Mouse (Mus musculus) MEL (cell line): ENCODE measurements around the gene Cdc34. TPM values are rescaled to one million over a fixed set of nuclear protein-coding genes. Genes with fewer than 3 reads are reported as not detected.

Experiments
- DNase-seq: peaks from one replicate; pipeline ENCODE4 v3.0.0; 2011; ENCODE audit warnings: low read depth, low spot score
- H3K27ac ChIP-seq: 2 replicates; pipeline ENCODE4 v1.5.1; 2012; ENCODE audit warnings: low read depth, mild to moderate bottlenecking, control low read depth, low read length, moderate library complexity; ENCODE audit not compliant: control insufficient read depth
- H3K27me3 ChIP-seq, 2 experiments: fragments of 150-350 bp in 1 of 2; sonication (generic) in 1 of 2; 2 replicates each; pipeline ENCODE4 v1.6.1; 2012; ENCODE audit warnings: low read length in 2 of 2, mild to moderate bottlenecking in 2 of 2, improper control_type of control experiment in 1 of 2, moderate library complexity in 1 of 2; ENCODE audit not compliant: insufficient read depth in 2 of 2, control insufficient read depth in 1 of 2
- H3K36me3 ChIP-seq, 2 experiments: 2 replicates each; pipeline ENCODE4 v1.6.1; 2012 to 2014; ENCODE audit warnings: low read length in 2 of 2, improper control_type of control experiment in 1 of 2, inconsistent platforms in 1 of 2, mild to moderate bottlenecking in 1 of 2; ENCODE audit not compliant: insufficient read depth in 2 of 2, control insufficient read depth in 1 of 2
- H3K4me1 ChIP-seq, 2 experiments: fragments of 150-350 bp in 1 of 2; sonication (generic) in 1 of 2; 2 replicates each; pipeline ENCODE4 v1.6.1; 2012; ENCODE audit warnings: low read length in 2 of 2, improper control_type of control experiment in 1 of 2, mild to moderate bottlenecking in 1 of 2; ENCODE audit not compliant: insufficient read depth in 2 of 2, control insufficient read depth in 1 of 2
- H3K4me3 ChIP-seq, 2 experiments: fragments of 150-350 bp in 1 of 2; sonication (generic) in 1 of 2; 2 replicates each; pipeline ENCODE4 v1.5.1; 2012; ENCODE audit warnings: low read depth in 2 of 2, low read length in 2 of 2, mild to moderate bottlenecking in 2 of 2, moderate library complexity in 2 of 2, control low read depth in 1 of 2, improper control_type of control experiment in 1 of 2; ENCODE audit not compliant: control insufficient read depth in 1 of 2, insufficient read depth in 1 of 2
- H3K79me2 ChIP-seq: 2 replicates; pipeline ENCODE4 v1.6.1; 2012; ENCODE audit warnings: mild to moderate bottlenecking, low read length, moderate library complexity; ENCODE audit not compliant: control insufficient read depth, poor library complexity, insufficient read depth
- H3K9ac ChIP-seq: 2 replicates; pipeline ENCODE4 v1.6.1; 2012; ENCODE audit warnings: low read depth, mild to moderate bottlenecking, control low read depth, low read length, moderate library complexity; ENCODE audit not compliant: control insufficient read depth, poor library complexity, severe bottlenecking
- H3K9me3 ChIP-seq: fragments of 150-350 bp; sonication (generic); replicated peaks from 2 replicates; pipeline ENCODE4 v1.6.1; 2012; ENCODE audit warnings: mild to moderate bottlenecking, low read length, improper control_type of control experiment, moderate library complexity; ENCODE audit not compliant: insufficient read depth
- BHLHE40 ChIP-seq: IDR thresholded peaks from 2 replicates; pipeline ENCODE4 v1.6.1; 2012; ENCODE audit warnings: low read depth, mild to moderate bottlenecking, inconsistent platforms, low read length, improper control_type of control experiment, borderline replicate concordance
- CHD1 ChIP-seq: IDR thresholded peaks from 2 replicates; pipeline ENCODE4 v1.6.1; 2012; ENCODE audit warnings: low read depth, mild to moderate bottlenecking, inconsistent platforms, low read length, improper control_type of control experiment
- CTCF ChIP-seq, 3 experiments: IDR thresholded peaks in 2 of 3; conservative IDR thresholded peaks in 1 of 3; 2 replicates each; pipeline ENCODE4 v1.5.1; 2011 to 2012; ENCODE audit warnings: low read length in 3 of 3, low read depth in 2 of 3, mild to moderate bottlenecking in 2 of 3, improper control_type of control experiment in 1 of 3, inconsistent platforms in 1 of 3, mixed read lengths in 1 of 3, moderate library complexity in 1 of 3; ENCODE audit not compliant: control insufficient read depth in 1 of 3, insufficient read depth in 1 of 3, poor library complexity in 1 of 3, severe bottlenecking in 1 of 3
- E2F4 ChIP-seq: IDR thresholded peaks from 2 replicates; pipeline ENCODE4 v1.6.1; 2011; ENCODE audit warnings: low read depth, low read length, improper control_type of control experiment, borderline replicate concordance
- ELF1 ChIP-seq: IDR thresholded peaks from 2 replicates; pipeline ENCODE4 v1.6.1; 2014; ENCODE audit warnings: low read depth, mild to moderate bottlenecking, inconsistent platforms, low read length, improper control_type of control experiment, moderate library complexity
- GABPA ChIP-seq: IDR thresholded peaks from 2 replicates; pipeline ENCODE4 v1.6.1; 2012; ENCODE audit warnings: low read depth, mild to moderate bottlenecking, inconsistent platforms, low read length, improper control_type of control experiment, moderate library complexity
- GATA1 ChIP-seq: IDR thresholded peaks from 2 replicates; pipeline ENCODE4 v1.6.1; 2011; ENCODE audit warnings: low read depth, low read length, improper control_type of control experiment
- KAT2A ChIP-seq: conservative IDR thresholded peaks from 2 replicates; pipeline ENCODE4 v1.6.1; 2012; ENCODE audit warnings: low read depth, low read length, improper control_type of control experiment, inconsistent platforms
- MAFK ChIP-seq: IDR thresholded peaks from 2 replicates; pipeline ENCODE4 v1.6.1; 2011; ENCODE audit warnings: low read depth, mild to moderate bottlenecking, low read length, improper control_type of control experiment, borderline replicate concordance
- MAX ChIP-seq: IDR thresholded peaks from 2 replicates; pipeline ENCODE4 v1.6.1; 2011; ENCODE audit warnings: low read length, improper control_type of control experiment
- MEF2A ChIP-seq: IDR thresholded peaks from 2 replicates; pipeline ENCODE4 v1.6.1; 2014; ENCODE audit warnings: low read depth, mild to moderate bottlenecking, inconsistent platforms, low read length, improper control_type of control experiment; ENCODE audit not compliant: poor library complexity, insufficient replicate concordance, severe bottlenecking; ENCODE audit errors: extremely low read depth
- MXI1 ChIP-seq: IDR thresholded peaks from 2 replicates; pipeline ENCODE4 v1.6.1; 2011; ENCODE audit warnings: mild to moderate bottlenecking, low read depth, low read length, improper control_type of control experiment
- MYC ChIP-seq: IDR thresholded peaks from 2 replicates; pipeline ENCODE4 v1.6.1; 2011; ENCODE audit warnings: low read depth, mild to moderate bottlenecking, low read length, improper control_type of control experiment, moderate library complexity
- NELFE ChIP-seq: IDR thresholded peaks from 2 replicates; pipeline ENCODE4 v1.6.1; 2011; ENCODE audit warnings: low read depth, low read length, improper control_type of control experiment
- POLR2AphosphoS2 ChIP-seq: IDR thresholded peaks from 2 replicates; pipeline ENCODE4 v1.6.1; 2011; ENCODE audit warnings: low read length, improper control_type of control experiment
- RAD21 ChIP-seq: IDR thresholded peaks from 2 replicates; pipeline ENCODE4 v1.6.1; 2011; ENCODE audit warnings: mild to moderate bottlenecking, low read depth, low read length, improper control_type of control experiment
- SMC3 ChIP-seq: IDR thresholded peaks from 2 replicates; pipeline ENCODE4 v1.6.1; 2011; ENCODE audit warnings: low read depth, low read length, improper control_type of control experiment
- TAL1 ChIP-seq: IDR thresholded peaks from 2 replicates; pipeline ENCODE4 v1.6.1; 2012; ENCODE audit warnings: mild to moderate bottlenecking, inconsistent platforms, low read length, moderate library complexity, mixed read lengths
- TCF12 ChIP-seq: IDR thresholded peaks from 2 replicates; pipeline ENCODE4 v1.6.1; 2014; ENCODE audit warnings: low read depth, mild to moderate bottlenecking, inconsistent platforms, low read length, improper control_type of control experiment, moderate library complexity
- polyA plus RNA-seq, 2 experiments: library from polyadenylated mRNA; stranded (reverse) in 1 of 2; unstranded in 1 of 2; fragments of >175 nt in 1 of 2; fragments of >200 nt in 1 of 2; gene quantifications; 2 replicates each; pipeline versions ENCODE4 v1.2.1 to v1.2.4; 2012; ENCODE audit warnings: low replicate concordance in 2 of 2, low read depth in 1 of 2; ENCODE audit not compliant: insufficient read length in 2 of 2, insufficient read depth in 1 of 2, missing spikeins in 1 of 2
- total RNA-seq: library from RNA; depleted of rRNA; stranded (reverse); fragments of 300-350 nt; gene quantifications from 2 replicates; pipeline ENCODE4 v1.2.3, GENCODE M21; 2012

Gene Cdc34
- total and polyA plus RNA-seq, 3 experiments = 318 to 422 (median 417) TPM

GRCm38 (mm10) chr10:79658829-79659228 lies 23.2 kb upstream of the Cdc34 start:
- H3K9me3 ChIP-seq = no peaks in the 10 kb centered on the region
- peak; percentile 32 for DNase-seq

GRCm38 (mm10) chr10:79660298-79660697 lies 21.7 kb upstream of the Cdc34 start:
- H3K4me1 ChIP-seq = no peaks in the 10 kb centered on the region
- TF ChIP-seq MXI1 = no peak
- no peak for TF ChIP-seq KAT2A
- no peak for TF ChIP-seq E2F4
- TF ChIP-seq TCF12 = no peak
- TF ChIP-seq NELFE = no peak
- no peak for TF ChIP-seq GABPA
- TF ChIP-seq MYC = no peak
- TF ChIP-seq CTCF (IDR thresholded peaks at IDR 0.05 in 2 of 3, conservative IDR thresholded peaks at IDR 0.05 in 1 of 3; ENCODE audit: control insufficient read depth in 1 of 3, insufficient read depth in 1 of 3, low read depth in 2 of 3, low read length in 3 of 3, poor library complexity in 1 of 3, severe bottlenecking in 1 of 3) = peak; percentile 40 to 62 (median 60)
- TF ChIP-seq GATA1 = no peak
- no peak for TF ChIP-seq MAFK
- no peak for TF ChIP-seq CHD1
- TF ChIP-seq TAL1 = no peak
- TF ChIP-seq MEF2A = no peak
- no peak for TF ChIP-seq POLR2AphosphoS2
- TF ChIP-seq MAX = no peak
- peak; percentile 26 for TF ChIP-seq SMC3
- peak; percentile 2 for TF ChIP-seq RAD21
- no peak for TF ChIP-seq ELF1
- H3K4me3 ChIP-seq = no peak overlapping the region
- no peak overlapping the region for H3K9ac ChIP-seq
- H3K9me3 ChIP-seq = no peaks in the 10 kb centered on the region
- no peaks in the 10 kb centered on the region for H3K36me3 ChIP-seq
- H3K27ac ChIP-seq = no peak overlapping the region
- H3K79me2 ChIP-seq = no peaks in the 10 kb centered on the region
- no peaks in the 10 kb centered on the region for H3K27me3 ChIP-seq
- peak; percentile 57 for DNase-seq

More at GRCm38 (mm10) chr10:79658829-79659228, 23.2 kb upstream of the Cdc34 start:
- peak in 2 of 3 experiments; percentile 48 to 59; a peak in 4 of 6 replicates for TF ChIP-seq CTCF (IDR thresholded peaks at IDR 0.05 in 2 of 3, conservative IDR thresholded peaks at IDR 0.05 in 1 of 3; ENCODE audit: control insufficient read depth in 1 of 3, insufficient read depth in 1 of 3, low read depth in 2 of 3, low read length in 3 of 3, poor library complexity in 1 of 3, severe bottlenecking in 1 of 3)
- TF ChIP-seq RAD21 = peak; percentile 23
- no peak for TF ChIP-seq BHLHE40
- Histone ChIP-seq H3K27me3 (no peaks in the 10 kb centered on the region), H3K4me3 (no peak overlapping the region), H3K4me1 (no peaks in the 10 kb centered on the region), H3K27ac (no peak overlapping the region), H3K36me3 (no peaks in the 10 kb centered on the region), H3K9ac (no peak overlapping the region), H3K79me2 (no peaks in the 10 kb centered on the region)
